ENCODE assay signal across 9 mouse cellular contexts in the genomic region with DNA sequence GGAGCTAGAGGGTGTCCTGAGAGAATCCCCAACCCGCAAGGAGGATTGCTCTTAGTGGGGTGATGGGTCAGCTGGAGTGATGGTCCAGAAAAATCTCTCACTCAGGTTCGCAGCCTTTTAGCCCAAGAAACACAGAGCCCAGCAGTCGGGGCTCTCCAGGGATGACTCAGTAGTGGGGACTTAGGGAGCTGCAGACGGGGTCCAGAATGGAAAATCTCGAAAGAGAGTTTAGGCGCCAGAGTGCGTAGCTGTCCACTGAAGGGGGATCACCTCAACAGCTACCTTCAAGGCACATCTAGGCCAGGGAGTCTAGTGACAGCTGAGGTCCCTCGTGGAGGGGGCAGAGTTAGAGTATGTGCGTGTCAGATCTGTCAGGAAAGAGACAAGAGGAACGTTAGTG. TPM values are rescaled to one million over a fixed set of nuclear protein-coding genes. Genes with fewer than 3 reads are reported as not detected.
DNase-seq lines count a peak whose midpoint lies in the region; ATAC-seq and TF ChIP-seq lines count a peak whose summit lies in the region.
"Had no signal": no experiment of that assay in that cellular context is flagged by ENCODE, and none has a peak within 500 bp of the region (broad histone marks: within the 10 kb centered on the region; RNA-seq: fewer than 3 reads in every experiment).

No protein-coding gene starts in this region.

- H3K27ac ChIP-seq in liver, embryonic 11.5 days (ENCODE audit: low read depth, low read length): no peak overlapping the region
- H3K27ac ChIP-seq in forebrain, embryonic 11.5 days (ENCODE audit: low read depth, low read length): no peak overlapping the region
- H3K27ac ChIP-seq in limb, embryonic 11.5 days (replicated peaks; ENCODE audit: low read depth, low read length): no peak overlapping the region
- H3K27ac ChIP-seq in olfactory bulb, adult 2 months (ENCODE audit: insufficient read depth, low read depth, low read length): no peak overlapping the region
- no peak overlapping the region for H3K27ac ChIP-seq in kidney, adult 2 months (ENCODE audit: insufficient read depth, low read depth, low read length)

- peak overlapping the region; percentile 65 for H3K4me2 ChIP-seq in liver, embryonic 11.5 days
- H3K4me2 ChIP-seq in forebrain, embryonic 11.5 days (ENCODE audit: low read depth, low read length, severe bottlenecking): peak overlapping the region; percentile 78
- H3K4me2 ChIP-seq in limb, embryonic 11.5 days (ENCODE audit: low read depth, severe bottlenecking): peak overlapping the region; percentile 92

- 15% methylated on average over 10 of the region's 10 CpGs for WGBS in liver, embryonic 11.5 days
- 15% methylated on average over 10 of the region's 10 CpGs for WGBS in forebrain, embryonic 11.5 days
- WGBS in limb, embryonic 11.5 days: 17% methylated on average over 10 of the region's 10 CpGs
- WGBS in olfactory bulb, adult 2 months: 34% methylated on average over 10 of the region's 10 CpGs
- 29% methylated on average over 10 of the region's 10 CpGs for WGBS in kidney, adult 2 months

- peaks cover 59% of the 10 kb centered on the region for H3K27me3 ChIP-seq in liver, embryonic 11.5 days (replicated peaks; ENCODE audit: control insufficient read depth, insufficient read depth, low read length)
- H3K27me3 ChIP-seq in forebrain, embryonic 11.5 days (ENCODE audit: control insufficient read depth, insufficient read depth, low read length): peaks cover 39% of the 10 kb centered on the region
- H3K27me3 ChIP-seq in limb, embryonic 11.5 days (ENCODE audit: control insufficient read depth, insufficient read depth, low read length): peaks cover 43% of the 10 kb centered on the region
- no peaks in the 10 kb centered on the region; the same call in 1 of the 2 replicates for H3K27me3 ChIP-seq in kidney, adult 2 months (replicated peaks; ENCODE audit: control insufficient read depth, insufficient read depth, low read length)

- no peak overlapping the region for H3K9ac ChIP-seq in liver, embryonic 11.5 days (ENCODE audit: low read depth, low read length)
- H3K9ac ChIP-seq in forebrain, embryonic 11.5 days (ENCODE audit: low read length): no peak overlapping the region; the same call in 1 of the 2 replicates
- peak overlapping the region; percentile 43 for H3K9ac ChIP-seq in limb, embryonic 11.5 days (ENCODE audit: low read length)

- no peak for DNase-seq in liver, embryonic 11.5 days (ENCODE audit: low spot score)
- DNase-seq in liver: no peak
- no peak for DNase-seq in forebrain, embryonic 11.5 days (ENCODE audit: low spot score)
- no peak for DNase-seq in limb, embryonic 11.5 days (ENCODE audit: low spot score)
- no peak for DNase-seq in cerebellum, postnatal 4 days (ENCODE audit: low spot score in 2 of 2)
- no peak for DNase-seq in spleen, adult 18-20 months
- DNase-seq in kidney, adult 2 months: no peak

- H3K9me3 ChIP-seq in liver, embryonic 11.5 days (ENCODE audit: control insufficient read depth, low read length): no peaks in the 10 kb centered on the region
- no peaks in the 10 kb centered on the region for H3K9me3 ChIP-seq in forebrain, embryonic 11.5 days (ENCODE audit: control insufficient read depth, low read length)
- H3K9me3 ChIP-seq in limb, embryonic 11.5 days (ENCODE audit: control insufficient read depth, low read length): no peaks in the 10 kb centered on the region

- H3K4me1 ChIP-seq in liver, embryonic 11.5 days (replicated peaks; ENCODE audit: control insufficient read depth, insufficient read depth, low read length): no peaks in the 10 kb centered on the region; the same call in 1 of the 2 replicates
- H3K4me1 ChIP-seq in forebrain, embryonic 11.5 days (replicated peaks; ENCODE audit: control insufficient read depth, insufficient read depth, low read length): peaks cover 5% of the 10 kb centered on the region; the same call in 1 of the 2 replicates
- H3K4me1 ChIP-seq in limb, embryonic 11.5 days (ENCODE audit: control insufficient read depth, insufficient read depth, low read length): peaks cover 5% of the 10 kb centered on the region; the same call in 1 of the 2 replicates
- peaks cover 18% of the 10 kb centered on the region for H3K4me1 ChIP-seq in olfactory bulb, adult 2 months (ENCODE audit: control insufficient read depth, insufficient read depth, low read length)
- no peaks in the 10 kb centered on the region for H3K4me1 ChIP-seq in kidney, adult 2 months (ENCODE audit: control insufficient read depth, insufficient read depth, low read length)

- TF ChIP-seq POLR2A in olfactory bulb, adult 2 months (IDR thresholded peaks at IDR 0.05; ENCODE audit: insufficient read depth, low read depth, low read length): no peak
- TF ChIP-seq POLR2A in kidney, adult 2 months (IDR thresholded peaks at IDR 0.05; ENCODE audit: low read depth, low read length): no peak

- H3K36me3 ChIP-seq in liver, embryonic 11.5 days (ENCODE audit: control insufficient read depth, insufficient read depth, low read length): no peaks in the 10 kb centered on the region
- no peaks in the 10 kb centered on the region for H3K36me3 ChIP-seq in forebrain, embryonic 11.5 days (ENCODE audit: control insufficient read depth, insufficient read depth, low read length)
- no peaks in the 10 kb centered on the region for H3K36me3 ChIP-seq in limb, embryonic 11.5 days (ENCODE audit: control insufficient read depth, insufficient read depth, low read length)
- no peaks in the 10 kb centered on the region for H3K36me3 ChIP-seq in kidney, adult 2 months (ENCODE audit: control insufficient read depth, insufficient read depth, low read length)

- no peak for TF ChIP-seq CTCF in olfactory bulb, adult 2 months (IDR thresholded peaks at IDR 0.05; ENCODE audit: insufficient read depth, low read depth, low read length)
- TF ChIP-seq CTCF in kidney, adult 2 months (conservative IDR thresholded peaks at IDR 0.05; ENCODE audit: insufficient read depth, insufficient read length, low read depth, low read length): no peak

- ATAC-seq in liver, embryonic 11.5 days (replicated peaks; ENCODE audit: low FRiP score): no peak
- ATAC-seq in forebrain, embryonic 11.5 days (replicated peaks; ENCODE audit: low FRiP score): no peak
- no peak for ATAC-seq in limb, embryonic 11.5 days (ENCODE audit: insufficient number of reproducible peaks, low FRiP score, low TSS enrichment, low read depth)

- peak overlapping the region; percentile 25 for H3K4me3 ChIP-seq in liver, embryonic 11.5 days (ENCODE audit: low read depth, low read length)
- peak overlapping the region; percentile 41 for H3K4me3 ChIP-seq in forebrain, embryonic 11.5 days (ENCODE audit: low read depth, low read length)
- peak overlapping the region; percentile 41 for H3K4me3 ChIP-seq in limb, embryonic 11.5 days (ENCODE audit: low read depth, low read length)
- peak overlapping the region; percentile 57 for H3K4me3 ChIP-seq in olfactory bulb, adult 2 months (ENCODE audit: insufficient read depth, low read depth, low read length)
- no peak overlapping the region for H3K4me3 ChIP-seq in kidney, adult 2 months (ENCODE audit: insufficient read depth, low read depth, low read length)
- H3K4me3 ChIP-seq: myocyte had no signal

RNA-seq across cellular contexts. Expression of a gene that starts 0.3 kb away (rescaled TPM):
- polyA plus RNA-seq in liver, embryonic 11.5 days (2014; fragmentation: Nextera tagmentation; extraction: Ambion mirVana): 0.26 and 0.43 TPM in 2 replicates
- 2.6 and 3.2 TPM in 2 replicates for polyA plus RNA-seq in forebrain, embryonic 11.5 days (2014; fragmentation: Nextera tagmentation; extraction: Ambion mirVana)
- 0.35 and 0.39 TPM in 2 replicates for polyA plus RNA-seq in limb, embryonic 11.5 days (2014; fragmentation: Nextera tagmentation; extraction: Ambion mirVana)
- polyA plus RNA-seq in olfactory bulb, adult 2 months (2012; ENCODE audit: insufficient read depth, insufficient read length, low replicate concordance, missing spikeins): not detected in 2 replicates
- 5.7 and 6.9 TPM in 2 replicates for polyA plus RNA-seq in kidney, adult 2 months (2012; rRNA removed)
- polyA plus RNA-seq: myocyte had no signal
